Mouse (Mus musculus) heart, embryonic 16.5 days (tissue): ENCODE measurements around the gene Prdm1. TPM values are rescaled to one million over a fixed set of nuclear protein-coding genes. Genes with fewer than 3 reads are reported as not detected.

ENCODE experiments used
- ATAC-seq: fragments of 200-750 bp; cut with Nextera tagmentation; replicated peaks from 2 replicates; pipeline ENCODE4 v1.8.0; 2017; ENCODE audit warnings: moderate number of reproducible peaks; ENCODE audit not compliant: insufficient read depth, low FRiP score; ENCODE audit errors: extremely low read depth
- H3K27ac ChIP-seq: fragments of 300-500 bp; sonication (generic); 2 replicates; pipeline ENCODE4 v1.5.1; 2014; ENCODE audit warnings: mild to moderate bottlenecking, low read length, control low read depth, moderate library complexity
- H3K27me3 ChIP-seq: fragments of 300-500 bp; sonication (generic); 2 replicates; pipeline ENCODE4 v1.6.1; 2014; ENCODE audit warnings: low read length, mixed read lengths; ENCODE audit not compliant: control insufficient read depth, insufficient read depth
- H3K36me3 ChIP-seq: fragments of 300-500 bp; sonication (generic); 2 replicates; pipeline ENCODE4 v1.6.1; 2014; ENCODE audit not compliant: control insufficient read depth, insufficient read depth
- H3K4me1 ChIP-seq: fragments of 300-500 bp; sonication (generic); 2 replicates; pipeline ENCODE4 v1.6.1; 2014; ENCODE audit warnings: low read length, mixed read lengths; ENCODE audit not compliant: control insufficient read depth, insufficient read depth
- H3K4me2 ChIP-seq: fragments of 300-500 bp; sonication (generic); 2 replicates; pipeline ENCODE4 v1.6.1; 2014; ENCODE audit warnings: low read depth, mild to moderate bottlenecking, control low read depth, low read length
- H3K4me3 ChIP-seq: fragments of 300-500 bp; sonication (generic); 2 replicates; pipeline ENCODE4 v1.5.1; 2014; ENCODE audit warnings: mild to moderate bottlenecking, control low read depth, low read length
- H3K9ac ChIP-seq: fragments of 300-500 bp; sonication (generic); 2 replicates; pipeline ENCODE4 v1.6.1; 2014; ENCODE audit warnings: low read length, control low read depth
- H3K9me3 ChIP-seq: fragments of 300-500 bp; sonication (generic); replicated peaks from 2 replicates; pipeline ENCODE4 v1.6.1; 2016; ENCODE audit warnings: low read length; ENCODE audit not compliant: control insufficient read depth
- WGBS: fragments of 180-500 bp; shearing (Covaris S2); extraction: QIAGEN DNeasy Blood & Tissue Kit; methylation state at CpG from one replicate; pipeline ENCODE4 v1.1.7; 2014; 5-methylcytosine and 5-hydroxymethylcytosine counted together
- polyA plus RNA-seq: library from polyadenylated mRNA; unstranded; fragments of >200 nt; fragmentation: Nextera tagmentation; extraction: Ambion mirVana; gene quantifications from 2 replicates; pipeline ENCODE4 v1.2.1, GENCODE M21; 2015

The Prdm1 gene
- polyA plus RNA-seq, 1 experiment from 2014 or later = 0.98 TPM

DNA sequence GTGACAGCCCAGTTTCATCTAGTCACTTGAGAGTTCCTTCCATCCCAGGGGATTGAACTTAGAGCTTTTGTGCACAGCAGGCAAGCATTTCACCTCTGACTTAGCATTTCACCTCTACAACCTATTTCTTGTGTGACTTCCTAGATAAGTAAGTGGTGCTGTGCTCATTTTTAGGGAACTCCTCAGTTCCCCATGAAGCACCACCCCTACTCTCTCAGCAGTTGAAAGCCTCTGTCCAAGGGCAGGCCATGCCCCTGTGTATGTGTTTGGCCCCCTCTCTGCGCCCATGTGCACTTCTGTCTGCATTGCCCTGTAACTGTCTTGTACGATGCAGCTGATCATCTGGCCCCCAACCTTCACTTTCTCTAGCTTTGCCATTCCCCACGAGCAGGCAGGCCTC lies 128.2 kb downstream of the Prdm1 start:
- ATAC-seq = no peak
- no peak overlapping the region for H3K4me2 ChIP-seq
- peaks cover 20% of the 10 kb centered on the region for H3K4me1 ChIP-seq
- no peak overlapping the region for H3K27ac ChIP-seq
- H3K9ac ChIP-seq = no peak overlapping the region
- no peaks in the 10 kb centered on the region for H3K9me3 ChIP-seq
- H3K27me3 ChIP-seq = no peaks in the 10 kb centered on the region
- H3K4me3 ChIP-seq = no peak overlapping the region
- 66% methylated on average over 3 of the region's 3 CpGs for WGBS
- H3K36me3 ChIP-seq = no peaks in the 10 kb centered on the region

GRCm38 (mm10) chr10:44392855-44393254 lies 135.4 kb downstream of the Prdm1 start:
- no peak overlapping the region for H3K4me3 ChIP-seq
- ATAC-seq = no peak
- 80% methylated on average over 8 of the region's 8 CpGs for WGBS
- no peak overlapping the region for H3K4me2 ChIP-seq
- H3K27me3 ChIP-seq = no peaks in the 10 kb centered on the region
- no peak overlapping the region for H3K9ac ChIP-seq
- H3K36me3 ChIP-seq = no peaks in the 10 kb centered on the region
- H3K9me3 ChIP-seq = no peaks in the 10 kb centered on the region
- H3K4me1 ChIP-seq = no peaks in the 10 kb centered on the region
- no peak overlapping the region for H3K27ac ChIP-seq

DNA sequence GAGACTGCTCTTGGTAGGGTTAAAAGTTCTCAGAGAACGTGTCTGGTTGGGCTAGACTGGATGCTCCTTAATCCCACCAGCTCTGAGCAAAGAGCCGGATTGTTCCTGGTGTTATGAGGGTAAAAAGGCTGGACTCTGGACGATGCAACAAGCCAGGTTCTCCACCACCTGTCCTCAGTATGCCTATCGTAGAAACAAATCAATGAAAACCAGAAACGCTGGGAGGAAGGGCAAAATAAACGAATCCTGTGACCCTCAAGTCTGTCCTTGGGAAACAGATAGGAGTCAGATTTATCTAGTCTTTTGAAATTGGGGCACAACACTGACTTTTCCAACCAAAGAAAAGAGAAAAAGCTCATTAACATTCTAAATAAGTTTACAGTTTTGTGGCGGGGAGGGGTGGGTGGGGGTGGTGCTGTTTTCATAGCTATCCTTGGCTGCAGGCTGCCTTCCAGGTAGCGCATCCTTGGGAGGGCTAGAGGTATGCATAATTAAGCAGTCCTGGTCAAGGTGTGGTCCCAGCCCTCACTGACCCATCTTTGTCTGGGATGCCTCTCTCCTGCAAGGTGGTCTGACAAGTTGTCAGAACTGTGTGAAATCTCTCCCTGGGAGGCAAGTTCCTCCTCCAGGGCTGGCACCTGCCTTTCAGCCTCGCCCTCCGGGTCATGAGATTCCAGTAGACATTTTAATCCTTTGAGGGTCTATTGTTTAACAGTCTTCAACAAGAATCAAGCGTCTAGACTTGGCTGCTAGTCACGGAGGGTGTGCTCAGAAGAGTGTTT lies 136.6 kb downstream of the Prdm1 start:
- Histone ChIP-seq H3K36me3 (no peaks in the 10 kb centered on the region), H3K4me3 (no peak overlapping the region), H3K9me3 (no peaks in the 10 kb centered on the region), H3K4me2 (no peak overlapping the region), H3K27ac (no peak overlapping the region), H3K27me3 (no peaks in the 10 kb centered on the region), H3K9ac (no peak overlapping the region), H3K4me1 (no peaks in the 10 kb centered on the region)
- WGBS = 52% methylated on average over 12 of the region's 12 CpGs
- ATAC-seq = no peak

DNA sequence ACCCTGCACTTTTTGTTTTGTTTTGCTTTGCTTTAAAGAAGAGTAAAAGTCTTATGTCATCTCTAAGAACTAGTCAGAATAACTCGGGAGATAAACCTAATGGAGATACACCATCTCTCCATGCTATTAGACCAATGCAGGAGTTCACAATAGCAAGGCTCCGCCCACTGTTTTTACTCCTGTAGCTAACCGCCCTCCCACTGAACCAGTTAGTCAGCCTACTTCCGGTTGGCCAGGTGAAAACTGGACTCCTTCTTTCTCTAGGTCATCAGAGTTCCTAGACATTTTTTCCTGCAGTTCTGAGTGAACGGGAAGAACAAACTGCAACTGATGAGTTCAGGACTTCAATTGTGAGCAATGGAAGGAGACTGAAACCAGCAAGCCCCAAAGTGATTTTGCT lies 138.0 kb downstream of the Prdm1 start:
- Histone ChIP-seq H3K4me2 (no peak overlapping the region), H3K4me1 (no peaks in the 10 kb centered on the region), H3K9ac (no peak overlapping the region), H3K9me3 (no peaks in the 10 kb centered on the region), H3K27me3 (no peaks in the 10 kb centered on the region), H3K27ac (no peak overlapping the region), H3K36me3 (no peaks in the 10 kb centered on the region), H3K4me3 (no peak overlapping the region)
- WGBS = 76% methylated on average over 5 of the region's 5 CpGs
- ATAC-seq = no peak

GRCm38 (mm10) chr10:44388706-44389233 lies 139.5 kb downstream of the Prdm1 start:
- H3K4me1 ChIP-seq = no peaks in the 10 kb centered on the region
- H3K4me3 ChIP-seq = no peak overlapping the region
- H3K27ac ChIP-seq = no peak overlapping the region
- no peak overlapping the region for H3K9ac ChIP-seq
- H3K27me3 ChIP-seq = no peaks in the 10 kb centered on the region
- WGBS = 67% methylated on average over 11 of the region's 11 CpGs
- H3K9me3 ChIP-seq = no peaks in the 10 kb centered on the region
- H3K4me2 ChIP-seq = no peak overlapping the region
- ATAC-seq = no peak
- H3K36me3 ChIP-seq = no peaks in the 10 kb centered on the region
